Mouse (Mus musculus): ENCODE data around the gene Hoxa2.

DNA sequence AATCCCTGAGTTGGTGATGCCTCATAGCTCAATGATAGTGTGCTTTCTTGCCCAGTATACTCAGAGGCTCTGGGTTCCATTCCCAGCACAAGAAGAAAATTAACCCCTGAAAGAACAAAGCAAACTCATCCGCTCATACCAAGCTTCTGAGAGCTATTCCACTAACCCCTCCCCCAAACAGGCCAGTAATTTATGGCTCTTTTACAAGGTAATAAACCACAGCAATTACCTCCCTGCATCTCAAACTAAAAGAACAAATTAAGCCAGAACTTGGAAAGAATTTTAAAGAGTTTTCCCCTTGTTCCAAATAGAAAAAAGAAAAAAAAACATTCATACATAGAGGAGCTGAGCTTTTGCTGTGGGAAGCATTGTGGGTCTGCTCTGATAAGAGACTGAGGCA, 18.2 kb upstream of the Hoxa2 start:
- TF ChIP-seq CTCF (IDR thresholded peaks at IDR 0.05; ENCODE audit: insufficient read depth, low read depth, low read length) (no peak), POLR2A (IDR thresholded peaks at IDR 0.05; ENCODE audit: insufficient read depth, low read depth, low read length) (no peak)

Data from olfactory bulb, adult 2 months (tissue).